Mouse (Mus musculus) limb, embryonic 14.5 days (tissue): ENCODE data around the gene Adssl1. TPM values are rescaled to one million over a fixed set of nuclear protein-coding genes. Genes with fewer than 3 reads are reported as not detected.
A peak's percentile ranks its signal among the peaks of the same experiment; 100 is the strongest.

Source experiments
- ATAC-seq: fragments of 200-750 bp; cut with Nextera tagmentation; 2 replicates; pipeline ENCODE4 v1.8.0; 2017; ENCODE audit warnings: low read depth, moderate number of reproducible peaks, moderate TSS enrichment; ENCODE audit not compliant: low FRiP score
- DNase-seq: peaks from one replicate; pipeline ENCODE4 v3.0.0-alpha.2; 2015; ENCODE audit warnings: low spot score
- H3K27ac ChIP-seq: fragments of 300-500 bp; sonication (generic); replicated peaks from 2 replicates; pipeline ENCODE4 v1.5.1; 2014; ENCODE audit warnings: low read depth, mild to moderate bottlenecking, low read length, moderate library complexity, mixed read lengths
- H3K27me3 ChIP-seq: fragments of 300-500 bp; sonication (generic); 2 replicates; pipeline ENCODE4 v1.6.1; 2014; ENCODE audit warnings: low read length, mixed read lengths; ENCODE audit not compliant: control insufficient read depth, insufficient read depth
- H3K36me3 ChIP-seq: fragments of 300-500 bp; sonication (generic); 2 replicates; pipeline ENCODE4 v1.6.1; 2014; ENCODE audit warnings: mild to moderate bottlenecking, low read length, moderate library complexity, mixed read lengths; ENCODE audit not compliant: control insufficient read depth, insufficient read depth
- H3K4me1 ChIP-seq: fragments of 300-500 bp; sonication (generic); 2 replicates; pipeline ENCODE4 v1.6.1; 2014; ENCODE audit warnings: antibody characterized with exemption, low read length, mixed read lengths; ENCODE audit not compliant: control insufficient read depth, insufficient read depth
- H3K4me2 ChIP-seq: fragments of 300-500 bp; sonication (generic); replicated peaks from 2 replicates; pipeline ENCODE4 v1.6.1; 2014; ENCODE audit warnings: low read depth, mild to moderate bottlenecking, low read length, moderate library complexity; ENCODE audit not compliant: severe bottlenecking
- H3K4me3 ChIP-seq: fragments of 300-500 bp; sonication (generic); replicated peaks from 2 replicates; pipeline ENCODE4 v1.5.1; 2014; ENCODE audit warnings: low read length
- H3K9ac ChIP-seq: fragments of 300-500 bp; sonication (generic); 2 replicates; pipeline ENCODE4 v1.6.1; 2014; ENCODE audit warnings: mild to moderate bottlenecking, low read depth, low read length, moderate library complexity; ENCODE audit not compliant: severe bottlenecking
- H3K9me3 ChIP-seq: fragments of 300-500 bp; sonication (generic); 2 replicates; pipeline ENCODE4 v1.6.1; 2016; ENCODE audit warnings: low read length; ENCODE audit not compliant: control insufficient read depth
- POLR2A ChIP-seq: fragments of 200-500 bp; IDR thresholded peaks from 2 replicates; pipeline ENCODE4 v1.8.0; 2012; ENCODE audit warnings: inconsistent platforms, mild to moderate bottlenecking, moderate library complexity, borderline replicate concordance; ENCODE audit not compliant: insufficient read depth, insufficient read length; ENCODE audit errors: extremely low read depth
- WGBS: fragments of 180-500 bp; shearing (Covaris S2); extraction: QIAGEN DNeasy Blood & Tissue Kit; methylation state at CpG from one replicate; pipeline ENCODE4 v1.1.7; 2014; 5-methylcytosine and 5-hydroxymethylcytosine counted together
- polyA plus RNA-seq, 2 experiments: library from polyadenylated mRNA; depleted of rRNA in 1 of 2; stranded (reverse) in 1 of 2; unstranded in 1 of 2; fragments of >200 nt; fragmentation: Nextera tagmentation in 1 of 2; extraction: Ambion mirVana in 1 of 2; gene quantifications; 2 replicates each; pipeline versions ENCODE4 v1.2.1 to v1.2.3; 2012 to 2014

Gene Adssl1
- polyA plus RNA-seq, 2 experiments: 15.0 to 18.9 TPM

DNA sequence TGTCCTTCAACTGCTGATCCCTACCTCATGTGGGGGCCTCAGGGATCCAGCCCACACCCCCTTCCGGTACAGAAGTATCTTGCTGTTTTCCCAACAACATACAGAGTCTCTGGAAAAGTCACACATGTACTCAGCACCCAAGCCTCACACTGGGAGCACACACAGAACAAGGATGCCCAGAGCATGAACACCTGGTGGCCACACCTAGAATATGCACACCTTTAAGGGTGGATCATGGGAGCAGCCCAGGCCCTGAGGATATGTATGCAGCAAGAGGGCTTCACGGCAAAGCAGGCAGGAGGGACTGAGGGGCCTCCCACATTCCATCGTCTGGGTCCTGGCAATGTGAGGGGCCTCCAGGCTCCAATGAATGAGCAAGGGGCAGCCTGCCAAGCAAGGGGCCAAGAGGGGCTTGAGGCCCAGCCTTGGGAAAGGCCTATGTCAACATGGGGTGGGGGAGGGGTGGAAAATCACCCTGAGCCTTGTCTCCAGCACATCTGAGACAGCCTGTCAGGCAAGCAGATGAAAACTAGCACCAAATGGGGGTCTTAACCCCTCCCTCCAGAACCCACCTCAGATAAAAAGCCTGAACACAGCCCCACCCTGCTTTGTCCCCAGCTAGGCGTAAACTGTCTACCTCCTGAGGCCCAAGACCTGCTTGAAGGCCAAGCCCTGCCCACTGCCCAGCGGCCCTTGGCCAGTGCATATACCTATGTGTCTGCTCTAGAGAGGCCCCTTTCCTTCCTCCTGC is 40.9 kb downstream of the Adssl1 start:
- H3K4me3 ChIP-seq: 0 out of 2 replicates have a peak overlapping the region, but pooled peaks have one; percentile 14
- peak overlapping the region; percentile 36 for H3K9ac ChIP-seq
- peak overlapping the region; percentile 39 for H3K4me2 ChIP-seq
- no peak for TF ChIP-seq POLR2A
- 31% methylated on average over 5 of the region's 5 CpGs for WGBS
- no peaks in the 10 kb centered on the region for H3K27me3 ChIP-seq
- DNase-seq: peak; percentile 91
- ATAC-seq: peak; percentile 82
- peaks cover 91% of the 10 kb centered on the region for H3K36me3 ChIP-seq
- no peaks in the 10 kb centered on the region for H3K9me3 ChIP-seq
- H3K4me1 ChIP-seq: peaks cover 54% of the 10 kb centered on the region
- peak overlapping the region; percentile 87 for H3K27ac ChIP-seq

DNA sequence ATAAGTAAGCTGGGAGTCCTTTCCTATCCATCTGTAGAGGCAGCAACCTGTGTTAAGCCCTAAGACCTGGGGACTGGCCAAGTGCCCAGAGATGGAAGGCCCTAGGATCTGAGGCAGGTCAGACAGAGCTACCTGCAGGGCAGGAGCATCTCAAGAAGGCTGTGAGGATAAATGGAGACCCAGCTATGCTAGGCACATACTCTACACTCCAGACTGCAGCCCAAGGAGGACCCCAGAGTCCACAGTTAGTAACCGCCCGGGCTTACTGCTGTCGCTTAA is 41.4 kb downstream of the Adssl1 start:
- ATAC-seq (0 out of 2 replicates have a peak, but pooled peaks have one; percentile 0), DNase-seq (no peak)
- H3K27ac ChIP-seq: peak overlapping the region; percentile 87
- peak overlapping the region; percentile 36; the same call in 1 of the 2 replicates for H3K9ac ChIP-seq
- H3K4me3 ChIP-seq: 0 out of 2 replicates have a peak overlapping the region, but pooled peaks have one; percentile 14
- 91% methylated on average over 3 of the region's 3 CpGs for WGBS
- no peaks in the 10 kb centered on the region for H3K9me3 ChIP-seq
- no peaks in the 10 kb centered on the region for H3K27me3 ChIP-seq
- peaks cover 59% of the 10 kb centered on the region for H3K4me1 ChIP-seq
- H3K4me2 ChIP-seq: peak overlapping the region; percentile 39
- H3K36me3 ChIP-seq: peaks cover 90% of the 10 kb centered on the region
- TF ChIP-seq POLR2A: no peak

GRCm38 (mm10) chr12:112661851-112662250 is 42.0 kb downstream of the Adssl1 start:
- H3K9me3 ChIP-seq: no peaks in the 10 kb centered on the region
- peak overlapping the region; percentile 87 for H3K27ac ChIP-seq
- peak overlapping the region; percentile 8; the same call in 1 of the 2 replicates for H3K9ac ChIP-seq
- H3K4me3 ChIP-seq: no peak overlapping the region
- no peak for ATAC-seq
- no peak overlapping the region for H3K4me2 ChIP-seq
- H3K36me3 ChIP-seq: peaks cover 90% of the 10 kb centered on the region
- H3K27me3 ChIP-seq: no peaks in the 10 kb centered on the region
- TF ChIP-seq POLR2A: no peak
- no peak for DNase-seq
- peaks cover 65% of the 10 kb centered on the region for H3K4me1 ChIP-seq
- 79% methylated on average over 9 of the region's 9 CpGs for WGBS

DNA sequence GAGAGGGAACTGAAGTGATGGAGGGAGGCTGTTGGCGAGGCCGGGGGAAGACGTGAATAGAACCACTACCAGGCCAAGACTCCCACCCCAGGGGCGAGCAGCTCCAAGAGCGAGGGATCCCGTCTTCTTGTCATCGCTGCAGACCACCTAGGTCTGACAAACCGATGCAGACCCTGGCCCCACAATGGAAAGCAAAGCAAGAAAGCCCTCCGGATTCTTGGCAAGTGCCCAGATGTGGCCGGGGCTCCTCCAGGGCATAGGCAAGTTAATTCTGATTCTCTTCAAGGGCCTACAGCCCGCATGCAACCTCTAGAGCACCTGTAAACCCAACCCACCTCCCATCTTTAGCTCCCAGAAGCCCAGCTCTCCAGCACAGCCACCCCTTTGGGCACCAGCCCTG is 43.5 kb downstream of the Adssl1 start:
- Histone ChIP-seq H3K27me3 (no peaks in the 10 kb centered on the region), H3K4me1 (peaks cover 66% of the 10 kb centered on the region), H3K4me2 (no peak overlapping the region), H3K9me3 (no peaks in the 10 kb centered on the region), H3K4me3 (no peak overlapping the region), H3K27ac (0 out of 2 replicates have a peak overlapping the region, but pooled peaks have one; percentile 26), H3K36me3 (peaks cover 88% of the 10 kb centered on the region), H3K9ac (no peak overlapping the region)
- ATAC-seq (no peak), DNase-seq (no peak)
- TF ChIP-seq POLR2A: no peak
- 84% methylated on average over 10 of the region's 11 CpGs for WGBS

GRCm38 (mm10) chr12:112663716-112664115 is 43.9 kb downstream of the Adssl1 start:
- Histone ChIP-seq H3K27me3 (no peaks in the 10 kb centered on the region), H3K9ac (no peak overlapping the region), H3K27ac (0 out of 2 replicates have a peak overlapping the region, but pooled peaks have one; percentile 26), H3K36me3 (peaks cover 88% of the 10 kb centered on the region), H3K9me3 (no peaks in the 10 kb centered on the region), H3K4me2 (no peak overlapping the region), H3K4me1 (peaks cover 66% of the 10 kb centered on the region), H3K4me3 (no peak overlapping the region)
- no peak for DNase-seq
- 84% methylated on average over 12 of the region's 12 CpGs for WGBS
- no peak for ATAC-seq
- no peak for TF ChIP-seq POLR2A
